In genomic region chr12:48641974-48642373, GRCm38 (mm10) we compare ENCODE assay signal across 25 mouse cellular contexts.
DNase-seq lines count a peak whose midpoint lies in the region; ATAC-seq and TF ChIP-seq lines count a peak whose summit lies in the region.
"Had no signal": no experiment of that assay in that cellular context is flagged by ENCODE, and none has a peak within 500 bp of the region (broad histone marks: within the 10 kb centered on the region; RNA-seq: fewer than 3 reads in every experiment).

No protein-coding gene starts in this region.

- WGBS in hindbrain, embryonic 13.5 days, result 43% methylated on average over 3 of the region's 3 CpGs
- WGBS in hindbrain, embryonic 16.5 days, result 51% methylated on average over 3 of the region's 3 CpGs
- WGBS in midbrain, embryonic 12.5 days, result 53% methylated on average over 3 of the region's 3 CpGs
- WGBS in midbrain, postnatal 0 days, result 48% methylated on average over 3 of the region's 3 CpGs
- 42% methylated on average over 3 of the region's 3 CpGs for WGBS in neural tube, embryonic 12.5 days
- 26% methylated on average over 3 of the region's 3 CpGs for WGBS in neural tube, embryonic 15.5 days

- H3K27me3 ChIP-seq in hindbrain, embryonic 13.5 days, result no peaks in the 10 kb centered on the region
- H3K27me3 ChIP-seq in hindbrain, embryonic 16.5 days (replicated peaks; ENCODE audit: control insufficient read depth, insufficient read depth, low read length), result no peaks in the 10 kb centered on the region
- no peaks in the 10 kb centered on the region for H3K27me3 ChIP-seq in midbrain, embryonic 12.5 days
- H3K27me3 ChIP-seq in midbrain, postnatal 0 days (ENCODE audit: insufficient read depth, low read length), result no peaks in the 10 kb centered on the region
- H3K27me3 ChIP-seq in neural tube, embryonic 12.5 days (replicated peaks), result no peaks in the 10 kb centered on the region
- H3K27me3 ChIP-seq in neural tube, embryonic 15.5 days (replicated peaks), result no peaks in the 10 kb centered on the region
- H3K27me3 ChIP-seq: embryonic facial prominence, embryonic 12.5 days; embryonic facial prominence, embryonic 15.5 days; hindbrain, embryonic 15.5 days; Patski had no signal

- peak; percentile 46; the same call in 1 of the 2 replicates for ATAC-seq in hindbrain, embryonic 13.5 days (ENCODE audit: low FRiP score)
- no peak for ATAC-seq in hindbrain, embryonic 16.5 days
- ATAC-seq in midbrain, embryonic 12.5 days (ENCODE audit: low FRiP score, low read depth), result peak; percentile 77; the same call in 1 of the 2 replicates
- ATAC-seq in midbrain, postnatal 0 days (ENCODE audit: low FRiP score), result no peak
- 0 out of 2 replicates have a peak, but pooled peaks have one; percentile 41 for ATAC-seq in neural tube, embryonic 12.5 days (ENCODE audit: low FRiP score, low read depth)
- ATAC-seq in neural tube, embryonic 15.5 days (ENCODE audit: low FRiP score), result no peak
- ATAC-seq: forebrain, embryonic 14.5 days; forebrain, postnatal 0 days; Patski had no signal

- H3K9ac ChIP-seq in hindbrain, embryonic 13.5 days, result no peak overlapping the region
- no peak overlapping the region for H3K9ac ChIP-seq in hindbrain, embryonic 16.5 days (ENCODE audit: low read depth, low read length)
- no peak overlapping the region for H3K9ac ChIP-seq in midbrain, embryonic 12.5 days (replicated peaks)
- H3K9ac ChIP-seq in midbrain, postnatal 0 days (replicated peaks; ENCODE audit: low read length, poor library complexity, severe bottlenecking), result no peak overlapping the region
- no peak overlapping the region for H3K9ac ChIP-seq in neural tube, embryonic 12.5 days
- H3K9ac ChIP-seq in neural tube, embryonic 15.5 days (replicated peaks), result no peak overlapping the region
- H3K9ac ChIP-seq: embryonic facial prominence, embryonic 12.5 days; embryonic facial prominence, embryonic 15.5 days; forebrain, postnatal 0 days; hindbrain, embryonic 15.5 days had no signal

- intact Hi-C loops in left cerebral cortex, postnatal 36 days (cut with DNase I), result no loop called here

- H3K36me3 ChIP-seq in hindbrain, embryonic 13.5 days, result no peaks in the 10 kb centered on the region
- no peaks in the 10 kb centered on the region for H3K36me3 ChIP-seq in hindbrain, embryonic 16.5 days (ENCODE audit: control insufficient read depth, insufficient read depth, low read length)
- no peaks in the 10 kb centered on the region for H3K36me3 ChIP-seq in midbrain, embryonic 12.5 days
- no peaks in the 10 kb centered on the region for H3K36me3 ChIP-seq in midbrain, postnatal 0 days (ENCODE audit: insufficient read depth, low read length)
- no peaks in the 10 kb centered on the region for H3K36me3 ChIP-seq in neural tube, embryonic 12.5 days
- no peaks in the 10 kb centered on the region for H3K36me3 ChIP-seq in neural tube, embryonic 15.5 days
- H3K36me3 ChIP-seq: embryonic facial prominence, embryonic 12.5 days; embryonic facial prominence, embryonic 15.5 days; G1E; hindbrain, embryonic 15.5 days had no signal

- TF ChIP-seq CTCF in midbrain, postnatal 0 days (IDR thresholded peaks at IDR 0.05), result no peak

- H3K4me3 ChIP-seq in hindbrain, embryonic 13.5 days, result no peak overlapping the region
- H3K4me3 ChIP-seq in hindbrain, embryonic 16.5 days (ENCODE audit: low read length), result no peak overlapping the region
- H3K4me3 ChIP-seq in midbrain, embryonic 12.5 days, result no peak overlapping the region
- no peak overlapping the region for H3K4me3 ChIP-seq in midbrain, postnatal 0 days (ENCODE audit: low read depth, low read length)
- H3K4me3 ChIP-seq in neural tube, embryonic 12.5 days, result no peak overlapping the region
- H3K4me3 ChIP-seq in neural tube, embryonic 15.5 days (replicated peaks), result no peak overlapping the region
- H3K4me3 ChIP-seq: embryonic facial prominence, embryonic 12.5 days; embryonic facial prominence, embryonic 15.5 days; gastrocnemius, adult 2 months; hindbrain, embryonic 15.5 days had no signal

- no peak overlapping the region for H3K27ac ChIP-seq in hindbrain, embryonic 13.5 days
- no peak overlapping the region for H3K27ac ChIP-seq in hindbrain, embryonic 16.5 days (ENCODE audit: low read depth, low read length)
- H3K27ac ChIP-seq in midbrain, embryonic 12.5 days (replicated peaks), result no peak overlapping the region
- H3K27ac ChIP-seq in midbrain, postnatal 0 days (ENCODE audit: low read depth, low read length), result no peak overlapping the region
- no peak overlapping the region for H3K27ac ChIP-seq in neural tube, embryonic 12.5 days
- H3K27ac ChIP-seq in neural tube, embryonic 15.5 days (replicated peaks), result no peak overlapping the region
- H3K27ac ChIP-seq: embryonic facial prominence, embryonic 12.5 days; embryonic facial prominence, embryonic 15.5 days; gastrocnemius, adult 2 months; hindbrain, embryonic 15.5 days had no signal

- peaks cover 9% of the 10 kb centered on the region for H3K4me1 ChIP-seq in hindbrain, embryonic 13.5 days (replicated peaks)
- no peaks in the 10 kb centered on the region for H3K4me1 ChIP-seq in hindbrain, embryonic 16.5 days (ENCODE audit: control insufficient read depth, insufficient read depth, low read depth, low read length)
- no peaks in the 10 kb centered on the region for H3K4me1 ChIP-seq in midbrain, embryonic 12.5 days
- no peaks in the 10 kb centered on the region for H3K4me1 ChIP-seq in midbrain, postnatal 0 days (ENCODE audit: insufficient read depth, low read length)
- H3K4me1 ChIP-seq in neural tube, embryonic 12.5 days, result no peaks in the 10 kb centered on the region
- no peaks in the 10 kb centered on the region for H3K4me1 ChIP-seq in neural tube, embryonic 15.5 days
- H3K4me1 ChIP-seq: embryonic facial prominence, embryonic 12.5 days; embryonic facial prominence, embryonic 15.5 days had no signal

- no peaks in the 10 kb centered on the region for H3K9me3 ChIP-seq in hindbrain, embryonic 13.5 days
- no peaks in the 10 kb centered on the region for H3K9me3 ChIP-seq in hindbrain, embryonic 16.5 days (ENCODE audit: control insufficient read depth, low read length)
- H3K9me3 ChIP-seq in midbrain, embryonic 12.5 days, result no peaks in the 10 kb centered on the region
- H3K9me3 ChIP-seq in midbrain, postnatal 0 days (ENCODE audit: low read length), result no peaks in the 10 kb centered on the region
- no peaks in the 10 kb centered on the region for H3K9me3 ChIP-seq in neural tube, embryonic 12.5 days
- no peaks in the 10 kb centered on the region for H3K9me3 ChIP-seq in neural tube, embryonic 15.5 days (replicated peaks)
- H3K9me3 ChIP-seq: embryonic facial prominence, embryonic 12.5 days; embryonic facial prominence, embryonic 15.5 days; G1E; hindbrain, embryonic 15.5 days had no signal

- H3K4me2 ChIP-seq in hindbrain, embryonic 13.5 days, result no peak overlapping the region
- H3K4me2 ChIP-seq in hindbrain, embryonic 16.5 days (ENCODE audit: low read length), result no peak overlapping the region
- no peak overlapping the region for H3K4me2 ChIP-seq in midbrain, embryonic 12.5 days (replicated peaks)
- H3K4me2 ChIP-seq in midbrain, postnatal 0 days (ENCODE audit: low read depth, low read length, poor library complexity, severe bottlenecking), result no peak overlapping the region
- H3K4me2 ChIP-seq in neural tube, embryonic 12.5 days (replicated peaks), result no peak overlapping the region
- no peak overlapping the region for H3K4me2 ChIP-seq in neural tube, embryonic 15.5 days
- H3K4me2 ChIP-seq: embryonic facial prominence, embryonic 12.5 days; embryonic facial prominence, embryonic 15.5 days; heart, embryonic 11.5 days; hindbrain, embryonic 15.5 days had no signal

- DNase-seq in midbrain, postnatal 0 days (ENCODE audit: low spot score), result no peak
- DNase-seq in mesoderm, embryonic 11.5 days (ENCODE audit: low read depth, low spot score), result peak; percentile 6
- DNase-seq in left cerebral cortex, postnatal 36 days (ENCODE audit: low spot score in 2 of 2), result no peak
- DNase-seq: adrenal gland, postnatal 10 days; adrenal gland, postnatal 36 days; cerebellum, adult 11 months; cerebellum, adult 2 months; cerebellum, adult 9-11 months; cerebellum, postnatal 25 days; forebrain, postnatal 0 days; gastrocnemius, adult 2 months; gastrocnemius, postnatal 14 days; heart, adult 11 months had no signal

Comparison
In these comparisons a context has a peak if more than half of its experiments do, and no peak if none do; other contexts are left out.
1. ATAC-seq: peak in hindbrain, embryonic 13.5 days (single experiment), midbrain, embryonic 12.5 days (single experiment) and neural tube, embryonic 12.5 days (single experiment); none in hindbrain, embryonic 16.5 days (single experiment), midbrain, postnatal 0 days (single experiment) and neural tube, embryonic 15.5 days (single experiment).